In genomic region chr1:36368969-36369645, GRCm38 (mm10) we compare ENCODE assay signal across 8 mouse cellular contexts. TPM values are rescaled to one million over a fixed set of nuclear protein-coding genes. Genes with fewer than 3 reads are reported as not detected.
DNase-seq lines count a peak whose midpoint lies in the region; ATAC-seq lines count a peak whose summit lies in the region.

Gene Kansl3, minus strand, starts transcription at chr1:36369181.

- intact Hi-C loops in gastrocnemius, postnatal 14 days (cut with DNase I; ENCODE audit: low total_unique reads) = loop anchor here (2.0 kb wide), 1 partner anchor 102 kb away; the partner anchor contains the start of gene Cnnm4
- intact Hi-C loops in left cerebral cortex, postnatal 14 days (cut with DNase I) = no loop called here

- peak; percentile 85 for ATAC-seq in inflammation-experienced regulatory T-cells, adult 6 months

- peak; percentile 89 to 97 for DNase-seq in adrenal gland, adult (ENCODE audit: inconsistent age in 2 of 2, low spot score in 1 of 2)
- DNase-seq in embryo, embryonic 10.5 days (ENCODE audit: low spot score) = peak; percentile 93
- peak; percentile 90 for DNase-seq in gastrocnemius, postnatal 14 days
- DNase-seq in left cerebral cortex, postnatal 14 days (ENCODE audit: low spot score in 2 of 2) = peak; percentile 76 to 90
- peak; percentile 95 for DNase-seq in mesoderm, embryonic 11.5 days (ENCODE audit: low read depth, low spot score)
- peak; percentile 63 to 70 for DNase-seq in right cerebral cortex, postnatal 36 days (ENCODE audit: low spot score in 2 of 2)
- peak; percentile 88 for DNase-seq in yolk sac, embryonic 10.5 days (ENCODE audit: low spot score)

RNA-seq across cellular contexts. Expression of gene Kansl3, which starts in this region (rescaled TPM):
- total RNA-seq in gastrocnemius, postnatal 14 days (2021) = 10 to 100 TPM; 26.9 to 31.1 TPM
- polyA plus RNA-seq in inflammation-experienced regulatory T-cells, adult 6 months (2017; shearing (Covaris generic)) = 10 to 100 TPM; 45.7 to 65.2 (median 47.4) TPM
- total RNA-seq in left cerebral cortex, postnatal 14 days (2021) = 10 to 100 TPM; 59.4 to 65.3 TPM

Comparison
In these comparisons a context has a peak if more than half of its experiments do, and no peak if none do; other contexts are left out.
1. Peak in every context shown above with its lines: DNase-seq and ATAC-seq.